Mouse (Mus musculus): ENCODE results near the gene Gm9887. TPM values are rescaled to one million over a fixed set of nuclear protein-coding genes. Genes with fewer than 3 reads are reported as not detected.

Gene Gm9887
- total and polyA plus RNA-seq, 3 experiments, result 1.7 to 4.9 TPM; not detected in 1

- TF ChIP-seq E2F4 (IDR thresholded peaks at IDR 0.05; ENCODE audit: borderline replicate concordance, low read depth, low read length) (0 out of 2 replicates have a peak, but pooled peaks have one; percentile 19), HCFC1 (IDR thresholded peaks at IDR 0.05; ENCODE audit: low read depth, low read length) (no peak), GATA1 (IDR thresholded peaks at IDR 0.05; ENCODE audit: low read depth, low read length) (no peak), ZKSCAN1 (IDR thresholded peaks at IDR 0.05; ENCODE audit: low read depth, low read length) (no peak), UBTF (IDR thresholded peaks at IDR 0.05; ENCODE audit: borderline replicate concordance, insufficient read depth, low read depth, low read length) (0 out of 2 replicates have a peak, but pooled peaks have one; percentile 73), TBP (IDR thresholded peaks at IDR 0.05; ENCODE audit: low read depth, low read length) (peak; percentile 58), MAFK (IDR thresholded peaks at IDR 0.05; ENCODE audit: borderline replicate concordance, low read depth, low read length) (no peak), POLR2A (IDR thresholded peaks at IDR 0.05; ENCODE audit: control insufficient read depth in 1 of 2, insufficient read depth in 1 of 2, low read depth in 1 of 2, low read length in 2 of 2, poor library complexity in 1 of 2) (no peak), RAD21 (IDR thresholded peaks at IDR 0.05; ENCODE audit: low read depth, low read length) (peak; percentile 28), USF1 (IDR thresholded peaks at IDR 0.05; ENCODE audit: low read depth, low read length) (no peak), NELFE (IDR thresholded peaks at IDR 0.05; ENCODE audit: low read depth, low read length) (no peak; the same call in 1 of the 2 replicates), JUND (IDR thresholded peaks at IDR 0.05; ENCODE audit: low read depth, low read length) (no peak), USF2 (IDR thresholded peaks at IDR 0.05; ENCODE audit: borderline replicate concordance in 1 of 2, insufficient read depth in 1 of 2, low read depth in 1 of 2, low read length in 2 of 2) (no peak), SMC3 (IDR thresholded peaks at IDR 0.05; ENCODE audit: low read depth, low read length) (peak; percentile 30; the same call in 1 of the 2 replicates), MEF2A (IDR thresholded peaks at IDR 0.05; ENCODE audit: extremely low read depth, insufficient replicate concordance, low read depth, low read length, poor library complexity, severe bottlenecking) (no peak), MAX (IDR thresholded peaks at IDR 0.05; ENCODE audit: low read length) (peak; percentile 92), POLR2AphosphoS5 (IDR thresholded peaks at IDR 0.05; ENCODE audit: borderline replicate concordance, low read depth, low read length) (no peak)
Observed at GRCm38 (mm10) chr12:69371421-69371853, 821 bp downstream of the Gm9887 start (continued).

DNA sequence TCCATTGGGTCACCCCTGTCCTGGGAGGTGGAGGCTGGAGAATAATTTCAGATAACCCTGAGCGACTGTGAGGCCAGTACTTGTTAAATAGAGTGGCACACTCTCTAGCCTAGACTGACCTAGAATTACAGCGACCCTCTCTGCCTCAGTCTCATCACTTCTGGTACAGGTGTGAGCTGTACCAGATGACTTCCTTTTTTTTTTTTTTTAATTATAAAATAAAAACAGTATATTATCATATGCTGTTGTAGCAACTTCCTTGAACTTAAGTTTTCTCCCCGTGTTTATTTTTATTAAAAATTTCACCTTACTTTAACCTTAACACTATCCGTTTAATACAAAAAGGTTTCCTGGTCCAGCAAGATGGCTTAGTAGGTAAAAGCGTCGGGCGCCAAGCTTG is 1.3 kb downstream of the Gm9887 start:
- Histone ChIP-seq H3K9ac (ENCODE audit: control insufficient read depth, low read depth, low read length, poor library complexity, severe bottlenecking) (peak overlapping the region; percentile 93), H3K4me3 (ENCODE audit: control insufficient read depth in 1 of 2, insufficient read depth in 1 of 2, low read depth in 2 of 2, low read length in 2 of 2) (peak overlapping the region; percentile 78 to 96), H3K27ac (ENCODE audit: control insufficient read depth, low read depth, low read length) (peak overlapping the region; percentile 98), H3K27me3 (ENCODE audit: control insufficient read depth in 1 of 2, insufficient read depth in 2 of 2, low read length in 2 of 2) (no peaks in the 10 kb centered on the region), H3K4me1 (ENCODE audit: control insufficient read depth in 1 of 2, insufficient read depth in 2 of 2, low read length in 2 of 2) (peaks cover 3% of the 10 kb centered on the region in 2 experiments), H3K9me3 (replicated peaks; ENCODE audit: insufficient read depth, low read length) (no peaks in the 10 kb centered on the region), H3K79me2 (ENCODE audit: control insufficient read depth, insufficient read depth, low read length, poor library complexity) (peaks cover 34% of the 10 kb centered on the region), H3K36me3 (ENCODE audit: control insufficient read depth in 1 of 2, insufficient read depth in 2 of 2, low read length in 2 of 2) (peaks cover 4 to 16% of the 10 kb centered on the region in 2 experiments; a peak in 3 of 4 replicates)
- no peak for TF ChIP-seq MYB (IDR thresholded peaks at IDR 0.05; ENCODE audit: low read depth, low read length)
- TF ChIP-seq ZNF384 (IDR thresholded peaks at IDR 0.05; ENCODE audit: low read depth, low read length), result peak; percentile 75
- no peak for TF ChIP-seq NELFE (IDR thresholded peaks at IDR 0.05; ENCODE audit: low read depth, low read length)
- DNase-seq (ENCODE audit: low read depth, low spot score), result peak; percentile 48

Measured in MEL (cell line).